Mouse (Mus musculus) lung, adult 18-20 months (tissue): ENCODE measurements at regions not wholly inside any gene's neighbourhood (a gene's known extent, or its start where the extent isn't known, plus 50 kb on each side); places are given as distances from the start of the nearest gene placed in this dataset.

ENCODE experiments used
- DNase-seq, 2 experiments: peaks; one replicate each; pipeline ENCODE4 v3.0.0; 2022; ENCODE audit warnings: mixed read lengths in 2 of 2

DNA sequence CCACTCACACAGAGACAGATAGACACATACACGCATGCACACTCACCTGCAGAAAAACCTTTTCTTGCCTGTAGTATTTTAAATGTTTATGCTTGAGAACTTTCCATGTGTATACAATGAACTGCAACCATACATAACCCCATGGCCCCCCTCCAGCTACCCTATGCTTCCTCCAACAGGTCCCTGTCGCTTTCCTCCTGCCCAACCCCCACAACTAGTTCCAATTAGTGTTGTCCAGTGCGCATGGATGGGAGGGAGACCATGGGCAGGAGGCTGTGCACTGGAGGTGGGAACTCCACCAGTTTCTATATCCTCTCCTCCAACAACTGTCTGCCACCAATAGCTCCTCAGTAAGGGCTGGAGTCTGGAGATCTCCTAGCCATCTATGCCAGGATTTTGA lies 82.9 kb upstream of the Jade1 start:
- no peak for DNase-seq

DNA sequence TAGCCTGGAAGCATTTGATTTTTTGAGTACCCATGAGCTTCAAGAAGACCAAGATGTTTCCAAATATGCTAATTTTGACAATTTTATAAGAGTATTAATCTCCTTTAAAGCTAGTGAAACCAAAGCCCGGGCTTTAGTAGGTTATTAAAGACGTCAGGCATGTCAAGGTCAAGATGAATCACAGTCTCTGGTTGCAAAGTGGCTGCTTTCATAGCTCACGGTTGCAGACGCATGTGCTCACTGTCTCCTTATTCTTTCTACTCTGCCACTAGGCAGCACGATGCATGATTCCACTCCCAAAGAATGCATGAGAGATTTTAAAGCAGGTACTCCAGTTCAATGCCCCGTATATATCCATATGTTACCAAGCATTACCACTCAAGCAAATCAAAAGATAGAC lies 86.4 kb upstream of the Jade1 start:
- no peak for DNase-seq

DNA sequence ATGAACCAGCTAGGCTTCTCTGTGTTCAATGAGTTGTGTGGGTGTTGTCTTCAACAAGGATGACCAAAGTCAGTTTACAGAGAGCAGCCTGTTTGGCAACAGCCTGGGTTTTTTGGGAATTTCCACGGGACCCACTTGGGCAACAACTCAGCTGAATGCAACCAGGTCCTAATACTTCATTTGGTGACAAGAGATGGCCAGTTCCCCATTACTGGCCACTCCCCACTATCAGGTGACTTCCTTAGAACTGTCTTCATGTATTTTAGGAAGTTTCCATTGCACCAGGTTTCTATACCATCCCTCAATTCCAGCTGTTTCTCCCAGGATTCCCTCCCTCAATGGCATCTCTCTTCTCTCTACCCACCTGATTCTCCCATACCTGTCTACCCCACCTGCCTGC lies 87.7 kb upstream of the Jade1 start:
- DNase-seq: no peak

DNA sequence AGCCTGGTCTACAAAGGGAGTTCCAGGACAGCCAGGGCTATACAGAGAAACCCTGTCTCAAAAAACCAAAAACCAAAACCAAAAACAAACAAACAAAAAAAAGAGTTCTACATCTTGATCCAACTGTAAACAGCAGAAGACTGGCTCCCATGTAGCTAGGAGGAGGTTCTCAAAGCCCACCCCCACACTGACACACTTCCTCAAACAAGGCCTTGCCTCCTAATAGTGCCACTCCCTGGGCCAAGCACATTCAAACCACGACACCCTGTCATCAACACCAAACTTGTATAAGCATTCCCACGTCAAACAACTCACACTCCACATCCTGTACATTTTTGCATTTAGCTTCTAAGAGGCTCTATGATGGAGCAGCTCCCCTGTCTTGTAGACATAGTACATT lies 89.6 kb upstream of the Jade1 start:
- no peak for DNase-seq

DNA sequence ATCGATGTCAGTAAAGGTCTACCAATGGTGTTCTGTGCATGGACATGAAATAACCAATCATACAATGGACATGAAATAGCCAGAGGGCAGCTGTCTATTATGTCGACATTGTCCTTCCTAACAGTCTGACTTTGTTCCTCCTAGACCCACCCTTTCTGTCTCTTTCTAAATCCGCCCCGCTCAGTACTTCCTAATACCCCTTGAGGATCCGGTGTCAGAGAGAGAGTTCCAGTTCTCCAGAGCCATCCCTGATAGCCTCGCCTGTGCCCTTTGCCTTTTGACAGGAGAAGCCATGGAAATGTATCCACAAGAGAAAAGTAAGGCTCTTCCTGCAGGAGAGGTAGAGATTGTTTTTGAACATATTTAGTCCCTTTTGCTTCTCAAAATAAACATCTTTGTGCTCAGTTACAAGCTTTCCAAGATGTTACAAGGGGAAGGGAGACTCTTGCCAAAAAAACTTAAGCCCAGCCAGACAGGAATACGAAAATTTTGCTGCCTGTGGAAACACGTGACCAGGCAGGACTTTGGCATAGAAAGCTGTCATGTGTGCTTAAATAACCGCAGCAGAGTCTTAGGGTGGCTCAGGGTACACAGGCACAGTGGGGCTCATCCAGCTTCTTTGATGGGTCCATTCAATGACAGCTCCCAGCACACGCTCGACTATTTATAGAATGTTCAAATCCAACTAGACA lies 92.4 kb upstream of the Jade1 start:
- peak in 1 of 2 experiments; percentile 18 for DNase-seq

DNA sequence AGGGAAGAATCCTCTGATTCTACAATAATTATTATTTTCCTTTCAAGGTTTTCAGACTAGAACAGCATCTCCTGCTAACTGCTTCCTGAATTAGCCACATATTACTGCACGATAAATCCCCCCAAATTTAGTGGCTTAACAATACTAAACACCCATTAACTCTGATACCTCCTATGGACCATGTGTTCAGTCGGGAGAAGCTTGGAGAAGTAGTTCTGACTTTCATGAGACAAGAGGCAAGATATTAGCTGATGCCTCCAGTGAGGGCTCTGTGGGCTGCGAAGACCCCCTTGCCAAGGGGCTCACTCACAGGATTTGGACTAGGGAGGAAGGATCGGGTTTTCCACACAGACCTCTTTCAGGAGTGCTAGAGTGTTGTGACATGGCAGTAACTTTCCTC lies 95.4 kb upstream of the Jade1 start:
- DNase-seq: no peak

DNA sequence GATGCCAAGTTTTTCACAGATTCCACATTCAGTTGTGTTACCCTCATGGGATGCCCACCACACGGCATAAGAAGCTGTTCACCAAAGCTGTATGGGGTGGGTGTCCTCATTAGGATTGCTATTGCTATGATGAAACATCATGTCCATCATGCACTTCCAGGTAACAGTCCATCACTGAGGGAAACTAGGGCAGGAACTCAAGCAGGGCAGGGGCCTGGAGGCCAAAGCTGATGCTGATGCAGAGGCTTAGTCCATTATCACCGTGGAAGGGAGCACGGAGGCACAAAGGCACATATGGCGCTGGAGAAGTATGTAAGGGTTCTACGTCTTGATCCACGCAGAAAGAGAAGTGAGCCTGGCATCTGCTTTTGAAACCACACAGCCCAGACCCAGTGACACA lies 97.4 kb upstream of the Jade1 start:
- no peak for DNase-seq

DNA sequence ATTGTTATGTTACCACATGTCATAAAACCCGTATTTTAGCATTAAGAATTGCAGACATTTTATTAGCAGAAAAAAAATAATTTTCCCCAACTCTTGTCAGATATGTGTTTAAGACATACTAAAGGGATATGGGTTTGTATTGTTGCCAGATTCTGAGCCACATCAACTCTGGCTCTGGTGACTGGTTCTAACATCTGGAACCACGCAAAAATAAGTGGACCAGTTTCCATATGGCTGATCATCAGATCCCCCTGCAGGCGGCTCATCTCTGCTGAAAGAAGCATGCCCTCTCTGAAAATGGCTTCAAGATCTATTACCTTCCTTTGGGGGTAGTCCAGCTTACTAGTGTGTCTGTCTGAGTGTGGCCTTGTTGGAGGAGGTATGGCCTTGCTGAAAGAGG lies 102.0 kb upstream of the Jade1 start:
- DNase-seq: no peak

DNA sequence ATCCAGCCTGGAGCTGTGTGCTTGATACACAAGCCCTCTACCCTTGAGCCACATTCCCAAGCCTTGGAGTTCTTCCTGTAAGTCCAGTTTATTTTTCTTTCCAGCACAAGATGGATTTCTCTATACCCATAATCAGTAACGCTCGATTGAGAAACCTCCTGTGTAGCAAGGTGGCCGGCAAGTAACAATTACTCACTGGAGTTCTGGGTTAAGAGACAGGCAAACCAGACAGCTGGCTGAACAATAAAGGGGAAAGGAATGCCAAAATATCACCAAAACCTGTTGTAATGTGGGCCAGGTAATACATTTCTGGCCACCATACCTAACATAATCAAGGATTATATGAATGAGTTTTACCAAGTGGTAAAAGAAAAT lies 102.8 kb upstream of the Jade1 start:
- no peak for DNase-seq

DNA sequence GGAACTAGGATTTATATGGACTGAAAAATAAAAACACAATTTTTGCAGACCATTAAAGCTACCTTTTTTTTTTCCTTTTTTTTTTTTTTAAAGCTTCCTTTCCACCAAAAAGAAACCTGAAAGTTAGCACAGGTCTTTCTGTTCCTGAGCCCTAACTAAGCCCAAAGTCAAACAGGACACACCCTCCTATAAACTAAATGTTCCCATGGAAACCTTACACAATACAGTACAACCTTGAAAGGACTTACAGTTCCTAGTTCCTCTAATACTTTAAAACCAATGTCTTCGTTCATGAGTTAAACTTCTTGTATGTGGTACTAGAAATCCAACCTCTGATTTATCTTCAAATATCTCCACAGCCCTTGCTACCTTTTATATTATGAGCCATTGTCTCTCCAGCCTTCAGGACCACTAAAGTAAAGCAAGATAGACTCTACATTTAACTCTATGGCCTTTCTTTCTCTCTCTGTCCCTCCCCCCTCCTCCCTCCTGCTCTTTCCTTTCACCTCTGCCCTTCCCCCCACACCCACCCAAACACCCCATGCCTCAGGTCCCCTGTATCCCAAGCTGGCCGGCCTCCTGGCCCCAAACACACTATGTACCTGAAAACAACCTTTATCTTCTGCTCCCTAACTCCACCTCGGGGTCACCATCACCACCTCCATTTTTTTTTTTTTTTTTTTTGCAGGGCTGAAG lies 103.4 kb upstream of the Jade1 start:
- DNase-seq: no peak

DNA sequence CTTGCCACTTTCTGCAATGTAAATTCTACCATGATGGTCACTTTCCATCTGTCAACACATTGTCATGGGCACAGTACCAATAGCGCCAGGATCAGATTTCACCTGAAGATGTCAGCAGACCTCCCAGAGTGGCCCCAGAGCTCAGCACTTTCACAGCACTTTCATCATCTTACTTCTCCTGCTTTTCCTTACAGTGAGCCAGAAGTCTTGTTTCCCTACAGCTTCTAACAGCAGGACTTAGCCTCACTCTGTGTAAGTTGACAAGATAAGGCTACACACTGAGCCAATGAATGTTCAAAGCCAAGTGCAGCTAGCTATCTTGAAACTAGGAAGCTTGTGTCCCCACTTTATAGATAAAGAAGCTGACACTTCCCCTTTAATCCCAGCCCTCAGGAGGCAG lies 104.8 kb upstream of the Jade1 start:
- DNase-seq: no peak

DNA sequence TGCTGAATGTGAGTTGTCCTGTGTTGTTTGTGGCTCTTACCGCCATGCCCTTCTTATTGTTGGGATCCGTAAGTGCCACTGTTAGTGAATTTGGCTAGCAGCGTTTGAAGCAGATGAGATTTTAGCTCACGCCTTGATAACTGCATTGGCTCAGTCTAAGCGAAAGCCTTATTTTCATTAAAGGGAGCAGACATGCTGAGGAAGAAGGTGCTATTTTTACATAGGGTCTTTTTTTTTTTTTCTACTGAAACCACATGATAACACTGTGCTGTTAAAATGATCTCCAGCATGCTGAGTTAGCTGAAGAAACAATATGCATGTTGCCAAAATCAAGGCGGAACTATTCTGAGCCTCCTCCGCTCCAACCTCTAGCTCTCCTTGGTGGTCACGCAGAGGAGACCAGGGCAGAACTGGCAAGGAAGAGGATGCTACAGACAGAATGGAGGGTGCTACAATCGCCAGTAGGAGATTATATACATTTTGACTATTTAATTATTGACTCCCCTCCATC lies 111.2 kb upstream of the Jade1 start:
- no peak for DNase-seq

DNA sequence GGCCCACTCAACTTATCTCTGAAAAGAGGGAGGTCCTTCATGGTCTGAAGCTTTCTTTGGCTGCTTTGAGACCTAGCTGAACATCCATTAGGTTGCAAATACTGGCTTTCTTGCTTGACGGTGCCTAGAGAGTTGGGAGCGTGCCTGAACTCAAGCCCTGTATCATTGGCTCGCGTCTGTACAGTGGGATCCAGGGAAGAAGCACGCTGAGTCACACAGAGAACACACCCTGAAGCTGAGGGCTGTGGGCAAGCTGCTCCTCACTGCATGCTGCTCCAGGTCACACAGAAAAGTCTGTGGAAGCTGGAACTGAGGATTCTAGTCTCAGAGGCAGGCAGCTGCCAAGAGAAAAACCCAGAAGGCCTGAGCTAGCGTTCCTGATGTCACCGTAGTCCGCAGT lies 119.3 kb upstream of the Jade1 start:
- no peak for DNase-seq

DNA sequence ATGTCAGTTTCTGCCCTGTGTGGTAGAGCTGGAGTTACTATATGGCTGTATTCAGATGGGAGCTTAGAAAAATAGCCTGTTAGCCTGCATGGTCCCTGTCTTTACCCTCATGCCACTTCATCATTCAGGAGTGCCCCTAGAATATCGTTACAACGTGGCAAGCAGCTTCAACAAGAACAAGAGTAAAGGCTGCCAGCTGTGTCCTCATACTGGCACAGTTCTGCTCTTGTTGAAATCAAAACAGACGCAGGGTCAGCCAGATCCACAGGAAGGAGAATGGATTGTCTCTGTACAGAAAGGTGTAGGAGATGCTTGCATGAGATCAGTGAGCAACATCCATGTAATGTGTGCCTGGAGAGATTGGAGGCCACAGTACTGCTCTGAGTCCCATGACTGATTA lies 122.4 kb upstream of the Jade1 start:
- DNase-seq: no peak

DNA sequence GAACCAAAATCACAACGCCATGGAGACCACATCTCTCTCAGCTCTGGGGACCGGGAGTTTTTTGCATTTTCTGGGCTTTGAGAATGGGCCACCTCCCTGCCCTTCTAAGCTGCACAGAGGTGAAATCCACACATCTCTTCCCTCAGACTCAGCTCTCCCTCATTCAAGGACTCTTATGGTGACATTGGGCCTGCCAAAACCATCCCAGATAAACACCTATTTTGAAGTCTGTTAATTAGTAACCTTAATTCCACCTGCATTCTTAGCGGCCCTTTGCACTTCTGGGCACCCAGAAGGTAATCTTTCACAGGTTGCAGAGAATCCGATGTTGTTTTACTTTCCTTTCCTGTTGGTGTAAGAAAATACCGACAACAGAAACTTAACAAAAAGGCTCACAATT lies 123.2 kb upstream of the Jade1 start:
- no peak for DNase-seq

DNA sequence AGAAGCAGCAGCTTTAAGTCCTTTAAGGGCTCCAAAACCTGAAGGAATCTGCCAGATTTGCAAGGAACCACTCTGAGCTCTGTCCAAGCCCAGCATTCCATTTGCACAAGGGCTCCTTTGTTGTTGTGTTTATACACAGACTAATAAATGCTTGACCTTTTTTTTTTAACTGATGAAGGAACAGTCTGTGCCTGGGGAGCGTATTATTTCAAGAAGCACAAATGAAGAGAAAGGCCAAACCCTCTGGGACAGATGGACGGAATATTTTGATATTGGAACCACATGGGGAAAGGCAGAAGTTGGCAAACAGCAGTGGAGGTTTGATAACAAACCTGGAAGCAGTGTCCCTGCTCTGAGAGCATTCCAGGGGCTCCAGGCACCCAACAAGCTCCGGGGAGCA lies 125.3 kb upstream of the Jade1 start:
- peak in 1 of 2 experiments; percentile 36 for DNase-seq

DNA sequence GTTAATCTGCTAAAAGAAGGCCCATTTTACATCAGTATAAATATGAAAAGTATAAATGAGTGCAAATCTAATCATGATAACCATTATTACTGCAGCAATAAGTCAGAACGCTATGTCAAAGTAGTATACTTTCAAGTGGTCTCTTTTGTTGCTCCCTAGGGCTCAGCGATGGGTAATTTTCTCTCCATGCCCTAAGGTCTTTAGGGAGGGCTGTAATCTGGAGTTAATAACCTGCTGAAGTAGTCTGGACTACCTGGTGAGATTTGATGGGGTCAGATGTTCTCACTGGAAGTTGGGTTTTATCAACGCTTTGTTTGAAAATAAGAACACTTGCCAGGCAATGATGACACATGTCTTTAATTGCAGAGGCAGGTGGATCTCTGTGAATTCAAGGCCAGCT lies 128.6 kb upstream of the Jade1 start:
- no peak for DNase-seq

DNA sequence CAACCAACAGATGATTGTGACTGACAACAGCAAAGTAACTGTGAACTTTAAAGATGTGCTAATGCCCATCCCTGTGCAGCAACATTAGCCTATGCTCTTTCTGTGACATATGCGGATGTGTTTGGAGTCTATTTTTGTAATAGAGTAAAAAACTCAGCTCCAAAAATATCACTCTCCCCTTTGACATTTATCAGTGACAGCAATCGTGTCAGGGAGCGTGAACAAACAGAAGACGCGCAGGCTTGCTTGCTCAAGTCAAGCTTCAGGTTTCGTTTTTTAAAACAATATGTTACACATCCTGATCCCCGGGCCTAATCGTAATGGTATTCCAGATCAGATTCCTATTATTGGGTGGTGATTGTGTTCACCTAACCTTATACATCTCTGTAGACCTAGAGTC lies 129.7 kb upstream of the Jade1 start:
- no peak for DNase-seq

DNA sequence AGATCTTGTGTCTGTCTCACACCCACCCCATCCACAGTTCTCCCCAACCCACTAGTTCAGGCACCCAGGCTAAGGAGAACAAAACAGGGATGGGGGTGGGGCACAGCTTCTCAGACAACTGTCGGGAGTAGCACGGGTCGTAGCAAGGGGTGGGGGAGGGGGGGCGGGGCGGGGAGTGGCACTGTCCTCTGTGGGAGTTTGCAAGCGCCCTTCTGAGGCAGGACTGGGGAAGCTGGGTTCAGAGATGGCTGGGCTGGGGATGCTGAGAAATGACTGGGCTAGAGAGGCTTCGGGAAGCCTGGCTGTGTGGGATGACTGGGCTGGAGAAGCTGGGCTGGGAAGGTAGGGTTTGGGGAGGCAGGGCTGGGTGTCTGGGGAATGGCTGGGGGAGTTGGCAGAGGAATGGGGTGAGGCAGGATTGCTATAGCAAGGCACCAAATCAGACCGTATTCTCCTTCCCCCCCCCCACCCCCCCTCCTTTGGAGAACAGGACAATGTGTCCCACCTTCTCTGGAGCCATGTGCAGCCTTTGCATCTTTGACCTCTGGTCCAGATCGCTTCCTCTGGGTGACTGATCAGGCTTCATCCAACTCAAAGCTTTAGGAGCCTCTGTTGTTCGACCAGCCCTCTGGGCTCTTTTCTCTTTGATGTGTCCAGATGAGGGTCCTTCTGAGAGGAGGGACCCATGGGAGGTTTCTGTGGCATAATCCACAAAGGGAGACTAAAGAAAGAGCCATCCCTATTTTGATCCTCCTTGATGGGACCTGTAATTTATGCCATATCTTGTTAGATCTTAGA lies 131.2 kb upstream of the Jade1 start:
- DNase-seq: no peak

DNA sequence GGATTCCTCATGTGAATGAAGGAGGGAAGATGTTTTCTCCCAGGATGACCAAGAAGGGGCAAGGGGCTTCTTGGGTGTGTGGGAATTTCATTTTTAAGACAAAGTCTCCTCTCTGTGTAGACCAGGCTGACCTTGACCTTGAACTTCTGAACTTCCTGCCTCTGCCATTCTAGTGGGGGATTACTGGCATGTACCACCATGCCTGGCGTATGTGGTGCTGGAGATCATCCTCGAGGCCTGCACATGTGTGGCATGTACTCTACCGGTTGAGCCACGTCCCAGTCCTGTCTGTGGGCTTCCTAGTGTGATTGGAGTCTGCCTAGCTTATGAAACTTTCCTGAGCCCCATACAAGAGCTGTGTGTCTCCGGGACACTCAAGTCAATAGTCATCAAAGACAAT lies 131.9 kb upstream of the Jade1 start:
- DNase-seq: no peak

DNA sequence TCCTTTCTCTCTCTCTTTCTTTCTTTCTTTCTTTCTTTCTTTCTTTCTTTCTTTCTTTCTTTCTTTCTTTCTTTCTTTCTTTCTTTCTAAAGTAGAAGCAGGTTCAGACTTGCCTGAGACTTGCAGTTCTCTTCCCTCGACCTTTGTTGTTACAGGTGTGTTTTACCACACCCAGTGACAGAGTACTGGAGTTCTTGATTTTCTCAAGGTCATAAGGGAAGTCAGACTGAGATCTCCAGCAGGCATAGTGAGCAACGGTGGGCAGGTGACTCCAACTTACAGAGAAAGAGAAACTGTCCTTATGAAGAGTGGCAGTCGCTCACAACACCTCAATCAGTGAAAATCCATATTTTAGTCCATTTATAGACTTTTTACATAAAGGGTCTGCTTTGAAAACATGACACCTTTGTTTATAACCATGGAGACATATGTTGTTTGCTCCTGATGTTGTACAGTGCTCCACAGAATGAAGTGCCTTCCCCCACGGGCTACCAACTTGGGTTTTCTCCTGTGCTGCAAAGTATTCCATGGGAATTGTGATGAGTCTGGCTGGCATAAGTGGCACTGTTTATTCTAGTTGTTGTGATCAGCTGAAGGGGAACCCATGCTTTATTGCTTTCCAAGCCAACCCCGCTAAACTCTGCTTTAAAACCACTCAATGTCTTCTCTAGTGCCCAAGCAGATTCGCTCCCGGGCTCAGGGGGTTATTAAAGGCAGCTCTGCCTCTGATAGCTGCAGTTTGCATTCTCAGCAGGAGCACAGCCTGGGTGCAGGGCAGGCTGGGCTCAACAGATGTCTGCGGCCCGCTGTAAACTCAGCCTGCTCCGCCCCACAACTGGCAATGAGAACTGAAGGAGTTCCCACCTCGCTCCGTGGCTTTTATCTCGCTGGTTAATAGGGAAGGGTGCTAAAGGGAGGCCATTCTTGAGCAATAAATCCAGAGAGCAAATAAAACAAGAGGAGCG lies 132.6 kb upstream of the Jade1 start:
- no peak for DNase-seq

DNA sequence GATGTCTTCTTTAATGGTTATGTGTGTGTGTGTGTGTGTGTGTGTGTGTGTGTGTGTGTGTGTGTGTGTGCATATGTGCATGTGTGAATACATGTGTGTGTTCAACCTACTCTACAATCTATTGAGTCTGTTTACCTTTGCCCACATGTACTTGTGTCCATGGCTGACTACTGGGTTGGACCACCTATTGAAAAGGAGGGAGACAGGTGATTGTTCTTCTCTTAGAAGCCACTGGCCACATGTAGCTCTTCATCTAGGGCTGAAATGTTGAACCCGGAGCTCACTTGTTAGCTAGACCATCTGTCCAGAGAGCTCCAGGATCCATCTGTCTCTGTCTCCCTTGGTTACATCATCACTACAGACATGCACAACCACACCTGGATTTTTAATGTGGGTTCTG lies 141.8 kb upstream of the Jade1 start:
- DNase-seq: no peak

DNA sequence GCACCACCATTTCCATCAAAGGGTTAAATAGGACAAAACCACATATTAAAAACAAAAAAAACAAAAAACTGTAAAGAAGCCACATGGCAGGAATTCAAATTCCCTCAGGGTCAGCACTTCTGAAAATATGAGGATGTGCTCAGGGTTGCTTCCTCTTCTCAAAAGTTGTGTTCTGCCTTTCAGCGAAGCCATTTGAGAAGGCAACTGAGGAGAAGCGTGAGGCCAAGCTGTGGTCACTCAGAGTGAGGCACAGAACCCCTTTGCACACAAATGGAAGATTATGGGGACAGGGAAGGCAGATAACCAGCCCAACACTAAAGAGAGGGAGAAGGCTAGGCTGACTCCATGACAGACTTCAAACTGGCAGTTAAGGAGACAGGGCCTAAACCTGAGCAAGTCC lies 142.8 kb upstream of the Jade1 start:
- no peak for DNase-seq
